8 mouse cellular contexts compared by ENCODE assay signal in the genomic region with DNA sequence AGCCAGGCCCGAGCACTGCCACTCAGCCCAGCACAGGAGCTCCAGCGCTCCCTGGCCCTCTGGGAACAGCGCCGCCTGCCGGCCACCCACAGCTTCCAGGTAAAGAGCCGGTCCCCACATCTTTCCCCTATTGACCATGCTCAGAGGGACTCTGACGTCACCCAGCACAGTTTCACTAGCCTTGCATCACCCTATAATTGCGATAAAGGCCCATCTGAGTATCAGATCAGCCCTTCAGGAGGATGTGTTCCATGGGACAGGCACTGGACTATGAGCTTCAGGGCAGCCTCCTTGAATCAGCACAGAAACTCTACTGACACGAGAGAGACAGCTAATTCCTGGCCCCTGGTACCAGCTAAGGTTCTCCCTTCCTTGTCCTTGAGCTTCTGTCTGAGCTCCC. TPM values are rescaled to one million over a fixed set of nuclear protein-coding genes. Genes with fewer than 3 reads are reported as not detected.
DNase-seq lines count a peak whose midpoint lies in the region; ATAC-seq and TF ChIP-seq lines count a peak whose summit lies in the region.

No protein-coding gene starts in this region.

- no peaks in the 10 kb centered on the region for H3K79me2 ChIP-seq in liver, adult 2 months (ENCODE audit: control insufficient read depth, insufficient read depth, low read length)

- H3K27me3 ChIP-seq in hindbrain, embryonic 14.5 days (ENCODE audit: control insufficient read depth, insufficient read depth, low read length): peaks cover 46% of the 10 kb centered on the region
- peaks cover 35% of the 10 kb centered on the region for H3K27me3 ChIP-seq in hindbrain, embryonic 16.5 days (replicated peaks; ENCODE audit: control insufficient read depth, insufficient read depth, low read length)
- no peaks in the 10 kb centered on the region for H3K27me3 ChIP-seq in liver, adult 2 months (ENCODE audit: control insufficient read depth, insufficient read depth, low read length)

- H3K36me3 ChIP-seq in hindbrain, embryonic 14.5 days (replicated peaks; ENCODE audit: control insufficient read depth, insufficient read depth): peaks cover 7% of the 10 kb centered on the region
- H3K36me3 ChIP-seq in hindbrain, embryonic 16.5 days (ENCODE audit: control insufficient read depth, insufficient read depth, low read length): peaks cover 3% of the 10 kb centered on the region; the same call in 1 of the 2 replicates
- no peaks in the 10 kb centered on the region for H3K36me3 ChIP-seq in liver, adult 2 months (ENCODE audit: control insufficient read depth, insufficient read depth, low read length)

- H3K4me1 ChIP-seq in hindbrain, embryonic 14.5 days (replicated peaks; ENCODE audit: control insufficient read depth, insufficient read depth, low read length): 0 out of 2 replicates have a peak, but pooled peaks cover 8% of the 10 kb centered on the region
- H3K4me1 ChIP-seq in hindbrain, embryonic 16.5 days (ENCODE audit: control insufficient read depth, insufficient read depth, low read depth, low read length): peaks cover 8% of the 10 kb centered on the region
- no peaks in the 10 kb centered on the region for H3K4me1 ChIP-seq in liver, adult 2 months (ENCODE audit: control insufficient read depth, insufficient read depth, low read length)

- TF ChIP-seq CTCF in liver, adult 2 months (IDR thresholded peaks at IDR 0.05; ENCODE audit: low read depth, low read length): peak; percentile 85

- ATAC-seq in hindbrain, embryonic 14.5 days (ENCODE audit: low FRiP score): no peak
- no peak for ATAC-seq in hindbrain, embryonic 16.5 days
- peak; percentile 40; the same call in 1 of the 2 replicates for ATAC-seq in common myeloid progenitor, adult 5-6 weeks (replicated peaks; ENCODE audit: low read depth, poor library complexity, severe bottlenecking)

- no peak overlapping the region for H3K9ac ChIP-seq in hindbrain, embryonic 14.5 days
- H3K9ac ChIP-seq in hindbrain, embryonic 16.5 days (ENCODE audit: low read depth, low read length): no peak overlapping the region
- H3K9ac ChIP-seq in liver, adult 2 months (ENCODE audit: low read depth, low read length): no peak overlapping the region

- H3K9me3 ChIP-seq in hindbrain, embryonic 14.5 days (ENCODE audit: control insufficient read depth, low read length): no peaks in the 10 kb centered on the region
- no peaks in the 10 kb centered on the region for H3K9me3 ChIP-seq in hindbrain, embryonic 16.5 days (ENCODE audit: control insufficient read depth, low read length)

- H3K27ac ChIP-seq in hindbrain, embryonic 14.5 days: no peak overlapping the region
- no peak overlapping the region for H3K27ac ChIP-seq in hindbrain, embryonic 16.5 days (ENCODE audit: low read depth, low read length)
- no peak overlapping the region for H3K27ac ChIP-seq in liver, adult 2 months (replicated peaks; ENCODE audit: insufficient read depth, low read depth, low read length)

- H3K4me2 ChIP-seq in hindbrain, embryonic 14.5 days (replicated peaks): no peak overlapping the region
- H3K4me2 ChIP-seq in hindbrain, embryonic 16.5 days (ENCODE audit: low read length): no peak overlapping the region

- peak; percentile 33 for DNase-seq in hindbrain, embryonic 14.5 days (ENCODE audit: low spot score)
- peak; percentile 62 for DNase-seq in 416B (ENCODE audit: low read depth)
- DNase-seq in MEL-GATA-1-ER (ENCODE audit: extremely low read depth, low read depth): peak; percentile 39
- DNase-seq in liver, adult 2 months (ENCODE audit: extremely low read depth, low read depth, low spot score): peak; percentile 16
- peak; percentile 65 to 90 for DNase-seq in spleen, postnatal 4 days (ENCODE audit: low spot score in 2 of 2)
- no peak for DNase-seq in layer of hippocampus, adult 9-10 months (ENCODE audit: low spot score)

- H3K4me3 ChIP-seq in hindbrain, embryonic 14.5 days (replicated peaks; ENCODE audit: low read length): no peak overlapping the region
- H3K4me3 ChIP-seq in hindbrain, embryonic 16.5 days (ENCODE audit: low read length): no peak overlapping the region
- no peak overlapping the region for H3K4me3 ChIP-seq in liver, adult 2 months (ENCODE audit: insufficient read depth, low read depth, low read length)

- TF ChIP-seq POLR2A in liver, adult 2 months (IDR thresholded peaks at IDR 0.05; ENCODE audit: extremely low read depth, insufficient read depth, low read length): no peak

- 17% methylated on average over 9 of the region's 9 CpGs for WGBS in hindbrain, embryonic 14.5 days
- 17% methylated on average over 9 of the region's 9 CpGs for WGBS in hindbrain, embryonic 16.5 days
- WGBS in liver, adult 2 months: 18% methylated on average over 9 of the region's 9 CpGs

RNA-seq across cellular contexts. Expression of a gene that starts 3.6 kb away (rescaled TPM):
- 1.1 and 1.4 TPM in 2 replicates for polyA plus RNA-seq in hindbrain, embryonic 14.5 days (2014; fragmentation: Nextera tagmentation; extraction: Ambion mirVana)
- polyA plus RNA-seq in hindbrain, embryonic 16.5 days (2015; fragmentation: Nextera tagmentation; extraction: Ambion mirVana): 0.64 and 0.72 TPM in 2 replicates
- total RNA-seq in common myeloid progenitor, adult 5-6 weeks (2017): 0.15 and 0.18 TPM in 2 replicates
- 0.09 and 0.20 TPM in 2 replicates for total RNA-seq in liver, adult 2 months (2014; rRNA removed)
- 0.40 and 0.78 TPM in 2 replicates for polyA plus RNA-seq in liver, adult 2 months (2012; rRNA removed)

RNA-seq across cellular contexts. Expression of a gene that starts 12.8 kb away (rescaled TPM):
- 28.6 and 29.5 TPM in 2 replicates for polyA plus RNA-seq in hindbrain, embryonic 14.5 days (2014; fragmentation: Nextera tagmentation; extraction: Ambion mirVana)
- polyA plus RNA-seq in hindbrain, embryonic 16.5 days (2015; fragmentation: Nextera tagmentation; extraction: Ambion mirVana): 25.6 and 26.6 TPM in 2 replicates
- 27.8 and 28.5 TPM in 2 replicates for total RNA-seq in common myeloid progenitor, adult 5-6 weeks (2017)
- 13.2 and 13.8 TPM in 2 replicates for total RNA-seq in liver, adult 2 months (2014; rRNA removed)
- polyA plus RNA-seq in liver, adult 2 months (2012; rRNA removed): 22.6 TPM in 2 replicates

RNA-seq across cellular contexts. Expression of a gene that starts 14.0 kb away (rescaled TPM):
- 23.8 and 26.4 TPM in 2 replicates for polyA plus RNA-seq in hindbrain, embryonic 14.5 days (2014; fragmentation: Nextera tagmentation; extraction: Ambion mirVana)
- polyA plus RNA-seq in hindbrain, embryonic 16.5 days (2015; fragmentation: Nextera tagmentation; extraction: Ambion mirVana): 14.5 and 25.2 TPM in 2 replicates
- total RNA-seq in common myeloid progenitor, adult 5-6 weeks (2017): 0.41 and 0.49 TPM in 2 replicates
- total RNA-seq in liver, adult 2 months (2014; rRNA removed): 0.18 and 0.54 TPM in 2 replicates
- 0.57 and 0.98 TPM in 2 replicates for polyA plus RNA-seq in liver, adult 2 months (2012; rRNA removed)

RNA-seq across cellular contexts. Expression of a gene that starts 15.2 kb away (rescaled TPM):
- 1.4 and 1.9 TPM in 2 replicates for polyA plus RNA-seq in hindbrain, embryonic 14.5 days (2014; fragmentation: Nextera tagmentation; extraction: Ambion mirVana)
- 2.4 and 3.1 TPM in 2 replicates for polyA plus RNA-seq in hindbrain, embryonic 16.5 days (2015; fragmentation: Nextera tagmentation; extraction: Ambion mirVana)
- 5.8 TPM in 1 of 2 replicates, not detected in the other for total RNA-seq in common myeloid progenitor, adult 5-6 weeks (2017)
- 2.1 and 3.7 TPM in 2 replicates for total RNA-seq in liver, adult 2 months (2014; rRNA removed)
- 0.07 and 0.09 TPM in 2 replicates for polyA plus RNA-seq in liver, adult 2 months (2012; rRNA removed)

RNA-seq across cellular contexts. Expression of a gene that starts 15.3 kb away (rescaled TPM):
- 93.7 and 101 TPM in 2 replicates for polyA plus RNA-seq in hindbrain, embryonic 14.5 days (2014; fragmentation: Nextera tagmentation; extraction: Ambion mirVana)
- 116 and 133 TPM in 2 replicates for polyA plus RNA-seq in hindbrain, embryonic 16.5 days (2015; fragmentation: Nextera tagmentation; extraction: Ambion mirVana)
- 9.2 TPM in 1 of 2 replicates, not detected in the other for total RNA-seq in common myeloid progenitor, adult 5-6 weeks (2017)
- total RNA-seq in liver, adult 2 months (2014; rRNA removed): 11.8 and 13.2 TPM in 2 replicates
- 20.1 and 20.4 TPM in 2 replicates for polyA plus RNA-seq in liver, adult 2 months (2012; rRNA removed)
